Mouse (Mus musculus): ENCODE data around the gene Tmub1. TPM values are rescaled to one million over a fixed set of nuclear protein-coding genes. Genes with fewer than 3 reads are reported as not detected.
"Not testable (repeated sequence)": the region's sequence is repeated elsewhere in the genome, so short reads cannot be mapped to it uniquely, and the experiment has no call there.

Gene Tmub1
- polyA plus RNA-seq, 1 experiment, result 37.8 TPM

- TF ChIP-seq FLI1 (IDR thresholded peaks at IDR 0.05; ENCODE audit: low read length), result no peak
- no peak for TF ChIP-seq GATA1 (IDR thresholded peaks at IDR 0.05; ENCODE audit: borderline replicate concordance, low read length)
- Histone ChIP-seq H3K4me3 (replicated peaks) (no peak overlapping the region), H3K4me1 (peaks cover 23% of the 10 kb centered on the region), H3K27me3 (replicated peaks) (peaks cover 32% of the 10 kb centered on the region), H3K36me3 (replicated peaks; ENCODE audit: low read length) (peaks cover 49% of the 10 kb centered on the region), H3K9me3 (no peaks in the 10 kb centered on the region)
These were observed 48.0 kb downstream of the Tmub1 start for GRCm38 (mm10) chr5:24399686-24400085.

- peaks cover 38% of the 10 kb centered on the region for H3K4me1 ChIP-seq
- peaks cover 15% of the 10 kb centered on the region for H3K27me3 ChIP-seq (replicated peaks)
- not testable (repeated sequence) for H3K9me3 ChIP-seq; H3K4me3 ChIP-seq (replicated peaks)
- peaks cover 16% of the 10 kb centered on the region for H3K36me3 ChIP-seq (replicated peaks; ENCODE audit: low read length)
These were observed 51.4 kb downstream of the Tmub1 start for GRCm38 (mm10) chr5:24396254-24396653.

Other genes with a start within 250 kb of the Tmub1 start
- gene Kcnh2, start 96.2 kb downstream of the Tmub1 start, polyA plus RNA-seq (2012; ENCODE audit: insufficient read depth, low replicate concordance), result 0.10 TPM in 1 of 2 replicates, not detected in the other
- gene Nos3, start 83.0 kb downstream of the Tmub1 start, polyA plus RNA-seq (2012; ENCODE audit: insufficient read depth, low replicate concordance), result not detected in 2 replicates
- 1.8 and 4.2 TPM in 2 replicates for gene Atg9b, start 55.7 kb downstream of the Tmub1 start, polyA plus RNA-seq (2012; ENCODE audit: insufficient read depth, low replicate concordance)
- 10.6 and 45.2 TPM in 2 replicates for gene Abcb8, start 54.2 kb downstream of the Tmub1 start, polyA plus RNA-seq (2012; ENCODE audit: insufficient read depth, low replicate concordance)
- gene Asic3, start 34.5 kb downstream of the Tmub1 start, polyA plus RNA-seq (2012; ENCODE audit: insufficient read depth, low replicate concordance), result not detected in 2 replicates
- 6.0 and 14.5 TPM in 2 replicates for gene Cdk5, start 24.3 kb downstream of the Tmub1 start, polyA plus RNA-seq (2012; ENCODE audit: insufficient read depth, low replicate concordance)
- 14.7 and 31.0 TPM in 2 replicates for gene Slc4a2, start 24.0 kb downstream of the Tmub1 start, polyA plus RNA-seq (2012; ENCODE audit: insufficient read depth, low replicate concordance)
- gene Fastk, start 2.6 kb downstream of the Tmub1 start, polyA plus RNA-seq (2012; ENCODE audit: insufficient read depth, low replicate concordance), result 216 and 275 TPM in 2 replicates
- 117 and 284 TPM in 2 replicates for gene Agap3, start 4.3 kb upstream of the Tmub1 start, polyA plus RNA-seq (2012; ENCODE audit: insufficient read depth, low replicate concordance)
- gene Gbx1, start 79.3 kb upstream of the Tmub1 start, polyA plus RNA-seq (2012; ENCODE audit: insufficient read depth, low replicate concordance), result not detected in 2 replicates
- gene Asb10, start 93.1 kb upstream of the Tmub1 start, polyA plus RNA-seq (2012; ENCODE audit: insufficient read depth, low replicate concordance), result not detected in 2 replicates
- not detected in 2 replicates for gene 4931409K22Rik, start 109.0 kb upstream of the Tmub1 start, polyA plus RNA-seq (2012; ENCODE audit: insufficient read depth, low replicate concordance)
- 49.0 and 53.1 TPM in 2 replicates for gene Abcf2, start 129.6 kb upstream of the Tmub1 start, polyA plus RNA-seq (2012; ENCODE audit: insufficient read depth, low replicate concordance)
- gene Chpf2, start 138.9 kb upstream of the Tmub1 start, polyA plus RNA-seq (2012; ENCODE audit: insufficient read depth, low replicate concordance), result 36.1 and 95.0 TPM in 2 replicates
- gene Smarcd3, start 176.6 kb upstream of the Tmub1 start, polyA plus RNA-seq (2012; ENCODE audit: insufficient read depth, low replicate concordance), result 0.76 TPM in 1 of 2 replicates, not detected in the other
- gene Nub1, start 237.7 kb upstream of the Tmub1 start, polyA plus RNA-seq (2012; ENCODE audit: insufficient read depth, low replicate concordance), result 37.7 and 58.3 TPM in 2 replicates